Mouse (Mus musculus) kidney, postnatal 10 days (tissue): ENCODE measurements around the gene Bpifc.

Experiments used
- DNase-seq: peaks from one replicate; pipeline ENCODE4 v3.0.0; 2021; ENCODE audit warnings: mixed read lengths

The Bpifc gene

DNA sequence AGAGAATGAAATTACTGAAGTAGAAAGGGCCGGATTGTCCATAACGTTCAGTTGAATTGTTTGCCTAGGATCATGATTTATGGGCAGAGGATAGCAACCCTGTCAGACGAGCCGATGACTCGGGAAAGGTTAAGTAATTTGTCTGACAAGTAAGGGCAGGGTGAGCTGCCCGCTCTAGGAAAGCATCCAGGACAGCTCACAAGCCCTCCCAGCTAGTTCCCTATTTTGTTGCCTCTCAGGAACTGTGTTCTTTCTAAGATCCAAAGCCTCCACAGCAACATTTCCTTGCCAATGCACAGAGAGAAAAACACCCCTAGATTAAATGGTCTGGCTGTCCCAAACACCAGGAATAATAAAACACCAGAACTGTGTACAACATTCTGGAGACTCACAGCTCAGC lies 1.1 kb downstream of the Bpifc start:
- DNase-seq = no peak

DNA sequence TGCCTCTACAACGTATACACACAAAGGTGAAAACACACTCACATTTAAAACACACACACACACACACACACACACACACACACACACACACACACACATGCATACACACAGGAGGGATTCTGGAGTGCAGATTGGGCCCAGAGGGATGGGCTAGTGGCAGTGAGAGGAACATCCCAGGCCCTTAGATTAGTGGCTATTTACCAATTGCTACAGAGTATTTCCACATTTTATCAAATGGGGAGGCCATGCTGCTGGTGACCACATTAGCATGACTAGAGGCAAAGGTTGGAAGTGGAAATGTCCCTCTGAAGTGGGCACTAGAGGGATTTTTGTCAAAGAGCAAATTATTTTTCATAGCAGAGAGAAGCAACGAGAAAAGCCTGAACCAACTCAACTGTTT lies 2.0 kb downstream of the Bpifc start:
- no peak for DNase-seq

DNA sequence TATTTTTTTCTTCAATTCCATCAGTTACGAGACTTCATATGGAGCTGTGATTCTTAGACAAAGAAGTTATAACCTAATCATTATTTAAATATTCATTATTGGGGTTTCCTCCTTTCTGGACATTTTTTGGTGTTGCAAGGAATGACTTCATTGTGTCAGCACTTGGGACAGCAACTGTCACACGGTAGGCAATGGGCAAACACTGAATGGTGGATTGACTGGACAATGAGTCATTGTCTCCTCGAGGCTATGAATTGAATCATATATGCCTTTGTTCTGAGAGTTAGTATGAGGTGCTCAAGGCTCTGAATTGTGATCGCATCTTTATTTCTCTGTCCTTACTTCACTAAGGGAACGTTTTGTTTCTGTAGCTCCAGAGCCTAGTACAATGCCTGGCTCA lies 5.2 kb downstream of the Bpifc start:
- DNase-seq = no peak

DNA sequence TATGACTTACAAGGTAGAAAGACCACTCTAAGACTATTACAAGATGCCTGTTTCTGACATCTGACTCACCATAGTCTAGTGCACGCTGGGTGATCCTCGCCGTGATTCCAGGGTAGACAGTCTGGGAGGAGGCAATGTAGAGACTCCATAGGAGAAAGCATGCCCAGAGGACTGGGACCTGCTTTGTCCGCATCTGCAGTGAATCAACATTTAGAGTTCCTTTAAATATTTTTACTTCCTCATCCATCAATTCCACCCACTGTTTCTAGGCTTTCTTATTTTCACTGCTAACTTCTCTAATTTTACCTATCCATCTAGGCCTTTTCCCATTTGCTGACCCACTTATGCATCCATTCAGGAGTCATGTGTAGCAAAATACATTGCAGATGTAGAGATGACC lies 11.2 kb downstream of the Bpifc start:
- DNase-seq = no peak

DNA sequence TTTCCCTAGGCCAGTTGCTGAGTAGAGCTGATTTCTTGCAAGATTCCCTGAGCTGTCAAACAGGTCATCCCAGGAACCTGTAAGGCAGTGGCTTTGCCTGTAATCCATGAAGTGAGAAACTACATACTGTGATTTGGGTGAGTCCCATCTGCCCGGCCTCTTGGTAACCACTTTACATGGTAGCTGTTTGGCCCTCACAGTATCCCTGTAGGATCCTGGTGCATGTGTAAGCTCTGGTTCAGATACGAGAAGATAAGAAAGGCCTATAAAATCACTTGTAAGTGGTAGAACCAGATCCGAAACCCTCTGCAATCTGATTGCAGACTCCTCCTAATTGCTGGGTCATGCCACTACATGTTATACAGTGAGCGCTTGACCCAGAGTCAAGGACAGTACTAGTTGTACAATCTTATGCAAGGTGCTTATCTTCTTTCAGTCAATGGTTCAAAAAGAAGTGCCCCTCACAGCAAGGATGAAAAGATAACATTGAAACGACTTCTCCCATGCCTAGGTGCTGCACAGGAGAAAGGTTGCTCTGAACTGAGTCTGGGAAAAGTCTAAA lies 17.1 kb downstream of the Bpifc start:
- DNase-seq = no peak

DNA sequence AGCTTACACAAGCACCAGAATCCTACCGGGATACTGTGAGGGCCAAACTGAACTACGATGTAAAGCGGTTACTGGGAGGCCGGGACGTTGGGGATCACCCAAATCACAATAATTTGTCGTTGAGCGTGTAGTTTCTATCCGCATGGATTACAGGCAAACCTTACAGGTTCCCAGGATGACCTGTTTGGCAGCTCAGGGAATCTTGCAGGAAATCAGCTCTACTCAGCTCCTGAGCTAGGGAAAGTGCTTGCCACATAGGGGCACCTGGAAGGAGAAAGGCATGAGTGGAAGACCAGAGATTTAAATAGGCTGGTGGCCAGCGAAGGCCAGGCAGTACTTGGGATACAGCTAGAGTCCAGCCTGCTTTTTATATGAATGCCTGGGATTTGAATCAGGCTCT lies 17.9 kb downstream of the Bpifc start:
- DNase-seq = no peak

DNA sequence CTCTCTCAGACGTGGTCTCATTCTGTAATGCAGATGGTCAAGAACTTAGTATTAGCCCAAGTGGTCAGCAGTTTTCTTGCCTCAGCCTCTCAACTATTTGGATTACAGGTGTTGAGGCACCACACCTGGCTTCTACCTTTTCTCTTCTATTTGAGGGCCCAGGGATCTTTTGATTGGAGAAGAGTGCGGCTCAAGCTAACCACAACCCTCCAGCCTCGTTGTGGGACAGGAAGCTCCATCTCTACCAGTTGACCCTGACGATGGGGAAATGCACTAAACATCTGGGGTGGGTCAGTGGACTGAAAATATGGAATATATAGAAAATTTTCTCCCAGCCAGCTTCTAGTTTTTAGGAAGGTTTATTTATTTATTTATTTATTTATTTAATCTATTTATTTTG lies 19.3 kb downstream of the Bpifc start:
- DNase-seq = no peak

DNA sequence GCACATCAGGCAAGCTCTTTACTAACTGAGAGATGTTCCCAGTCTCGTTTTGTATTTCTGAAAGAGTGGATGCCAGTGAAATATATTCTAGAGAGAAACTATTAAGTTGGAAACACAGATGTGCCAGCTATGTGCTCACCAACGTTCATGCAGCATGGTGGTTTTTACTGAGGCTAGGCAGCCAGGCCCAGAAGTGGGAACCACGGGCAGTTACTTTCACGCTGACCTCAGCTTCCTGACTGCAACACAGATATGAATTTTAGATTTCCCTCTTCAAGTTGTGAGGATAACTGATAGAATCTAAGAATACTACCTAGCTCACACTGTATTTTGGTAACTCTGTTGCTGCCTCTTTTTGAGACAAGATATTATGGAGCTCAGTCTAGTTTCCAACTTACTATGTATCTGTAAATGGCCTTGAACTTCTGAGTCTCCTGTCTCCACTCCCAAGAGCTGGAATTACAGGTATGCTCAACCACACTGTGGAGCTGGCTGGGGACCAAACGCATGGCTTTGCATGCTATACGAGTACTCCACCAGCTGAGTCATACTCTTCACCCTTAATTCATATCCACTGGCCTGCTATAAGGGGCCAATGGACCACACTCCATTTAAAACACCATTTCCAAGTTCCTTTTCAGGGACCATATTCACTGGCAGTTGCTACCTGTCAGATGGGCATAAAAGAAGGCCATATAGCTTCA lies 22.1 kb downstream of the Bpifc start:
- DNase-seq = no peak

DNA sequence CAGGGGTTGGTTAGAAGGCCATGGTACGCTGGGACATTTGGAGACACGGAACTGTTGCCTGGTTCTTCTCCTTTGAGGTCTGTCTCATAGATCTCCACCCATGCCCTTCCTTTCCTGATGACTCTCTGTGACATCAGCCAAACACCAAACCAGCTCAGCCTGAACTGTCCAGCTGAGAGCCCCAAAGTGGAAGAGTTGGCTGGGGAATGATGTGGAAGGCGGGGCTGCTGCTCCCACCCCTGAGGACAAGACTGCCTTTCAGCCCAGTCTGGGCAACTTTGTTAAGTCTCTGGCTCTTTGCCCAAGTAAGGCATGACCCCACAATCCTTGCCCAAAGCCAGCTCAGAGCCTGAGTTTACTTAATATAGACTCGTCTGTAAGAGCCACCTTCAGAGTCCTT lies 38.8 kb downstream of the Bpifc start:
- DNase-seq = peak; percentile 10

DNA sequence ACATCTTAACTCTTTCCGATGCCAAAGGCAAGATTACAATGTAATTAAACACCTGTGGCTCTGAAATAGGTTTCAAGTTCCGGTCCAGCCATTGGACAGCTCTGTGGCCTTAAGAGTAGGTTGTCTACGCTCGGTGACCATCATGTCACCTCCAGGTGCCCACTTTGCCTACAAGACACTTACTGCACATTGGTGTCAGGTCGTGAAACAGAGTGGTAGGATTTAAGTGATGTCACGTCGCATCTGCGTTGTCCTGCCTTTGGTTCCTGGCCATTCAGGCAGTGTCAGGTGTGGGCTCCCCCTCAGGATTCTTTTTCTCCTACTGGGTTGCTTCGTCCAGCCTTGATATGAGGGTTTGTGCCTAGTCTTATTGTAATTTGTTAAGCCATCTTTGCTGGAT lies 39.9 kb downstream of the Bpifc start:
- DNase-seq = no peak

DNA sequence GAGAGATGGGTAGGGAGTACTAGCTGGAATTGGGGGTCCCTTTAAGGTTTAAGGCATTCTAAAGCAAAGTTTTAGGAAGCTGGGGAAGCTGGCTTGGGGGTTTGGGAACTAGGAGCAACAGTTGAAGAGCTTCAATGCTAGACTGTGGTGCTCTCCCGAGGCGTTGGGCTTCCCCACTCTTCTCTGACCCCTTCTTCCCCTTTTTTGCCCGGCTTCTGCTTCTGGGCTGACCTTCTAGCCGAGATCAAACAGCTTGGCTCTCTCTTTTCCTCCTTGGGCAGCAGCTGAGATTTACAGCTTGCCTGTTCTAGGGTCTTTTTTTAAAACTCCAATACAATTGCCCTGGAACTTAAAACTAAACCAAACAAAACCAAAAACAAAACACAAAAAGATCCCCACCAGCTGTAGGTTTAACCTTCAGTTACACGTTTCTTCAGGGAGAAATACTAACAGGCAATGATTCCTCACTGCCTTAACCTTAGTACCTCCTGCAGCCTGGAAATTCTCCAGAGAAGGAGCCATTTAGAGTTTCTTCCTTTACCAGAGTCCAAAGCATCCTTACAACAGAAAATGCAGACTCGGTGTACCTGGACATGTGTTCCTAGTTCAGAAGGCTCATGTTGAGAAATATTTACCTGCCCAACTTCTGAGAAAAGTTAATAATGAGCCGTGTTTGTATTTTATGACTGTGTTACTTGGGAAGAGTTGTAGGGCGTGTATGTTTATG lies 41.6 kb downstream of the Bpifc start:
- DNase-seq = no peak

DNA sequence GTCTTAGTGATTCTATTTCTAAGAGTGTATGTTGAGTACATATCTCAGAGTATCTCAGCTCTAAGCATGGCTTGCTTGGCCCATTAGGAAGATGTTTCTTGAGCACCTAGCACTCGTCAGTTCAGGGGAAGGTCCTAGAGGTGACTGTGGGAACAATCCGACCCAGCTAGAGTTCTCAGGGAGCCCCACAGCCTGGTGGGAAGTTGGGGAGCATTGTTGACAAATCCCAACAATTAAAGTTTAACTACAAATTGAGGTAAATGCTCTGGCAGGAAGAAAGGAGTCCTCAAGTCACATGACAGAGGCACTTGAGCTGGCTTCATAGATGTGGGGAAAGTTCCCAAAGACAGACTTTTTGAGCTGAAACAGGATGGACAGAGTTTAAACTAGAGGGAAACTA lies 43.0 kb downstream of the Bpifc start:
- DNase-seq = no peak

DNA sequence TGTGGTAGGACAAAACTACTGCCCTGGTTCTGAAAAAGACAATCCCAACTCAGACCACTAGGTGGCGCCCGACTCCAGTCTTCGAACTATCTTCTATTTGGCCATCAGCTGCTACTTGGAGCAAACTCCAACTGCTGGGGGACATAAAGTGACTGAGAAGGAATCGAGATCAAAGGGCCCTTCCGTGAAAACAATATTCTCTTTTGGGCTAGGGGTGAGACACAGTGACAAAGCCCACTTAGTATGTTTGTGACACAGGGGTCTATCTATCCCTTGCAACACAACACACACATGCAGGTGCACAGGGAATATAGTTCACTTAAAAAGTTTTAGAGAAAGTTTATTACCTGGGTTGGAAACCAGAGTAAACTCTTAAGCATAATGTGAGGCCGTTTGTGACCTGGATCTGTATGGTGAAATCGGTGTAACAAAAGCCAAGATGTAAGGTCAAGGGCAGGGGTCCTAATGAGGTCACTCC lies 43.5 kb downstream of the Bpifc start:
- peak; percentile 91 for DNase-seq

DNA sequence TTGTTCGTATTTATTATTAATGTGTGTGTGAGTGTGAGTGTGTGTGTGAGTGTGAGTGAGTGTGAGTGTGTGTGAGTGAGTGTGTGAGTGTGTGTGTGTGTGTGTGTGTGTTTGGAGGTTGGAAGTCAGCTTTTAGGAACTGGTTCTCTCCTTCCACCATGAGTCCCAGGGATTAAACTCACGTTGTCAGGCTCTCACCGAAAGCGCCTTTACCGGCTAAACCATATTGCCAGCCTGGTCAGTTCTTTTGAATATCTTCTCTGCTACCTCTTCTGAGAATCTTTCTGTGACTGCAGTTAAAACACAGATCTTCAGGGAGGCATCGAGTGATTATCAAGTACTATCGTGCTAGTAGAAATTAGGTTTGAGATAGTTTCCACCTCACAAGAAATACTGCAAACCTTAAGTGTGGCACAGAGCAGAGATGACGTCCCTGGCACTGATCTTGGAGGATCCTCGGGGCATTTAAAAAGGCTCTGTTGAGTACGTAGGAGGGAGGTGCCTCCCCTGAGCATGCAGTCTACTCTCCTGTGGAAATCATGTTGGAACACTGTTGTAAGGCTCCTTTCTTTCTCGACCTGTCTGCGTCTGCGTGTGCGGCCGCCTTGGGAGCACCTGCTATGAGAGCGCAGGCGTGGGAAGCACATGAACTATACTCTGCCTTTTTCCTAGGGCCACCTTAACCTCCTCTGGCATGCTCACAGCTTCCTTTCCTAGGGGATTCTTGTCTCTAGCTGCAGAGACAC lies 44.1 kb downstream of the Bpifc start:
- no peak for DNase-seq

DNA sequence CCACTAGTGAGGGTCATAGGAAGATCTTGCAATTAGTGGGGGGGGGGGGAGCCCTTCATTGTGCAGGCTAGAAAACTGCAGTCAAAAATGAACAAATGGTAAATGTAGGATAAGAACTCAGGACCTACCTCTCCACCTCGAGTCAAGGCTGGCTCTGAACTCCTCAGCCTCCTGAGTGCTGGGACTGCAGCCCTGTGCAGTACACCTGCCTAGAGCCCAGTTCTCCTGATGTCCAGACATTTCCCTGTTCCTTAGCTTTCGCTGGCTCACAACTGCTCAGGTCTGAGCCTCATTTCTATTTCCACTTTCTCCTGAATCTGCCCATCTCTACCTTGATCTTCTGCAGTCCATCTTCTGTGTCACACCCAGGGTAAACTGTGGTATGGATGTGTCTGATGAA lies 45.2 kb downstream of the Bpifc start:
- DNase-seq = no peak

DNA sequence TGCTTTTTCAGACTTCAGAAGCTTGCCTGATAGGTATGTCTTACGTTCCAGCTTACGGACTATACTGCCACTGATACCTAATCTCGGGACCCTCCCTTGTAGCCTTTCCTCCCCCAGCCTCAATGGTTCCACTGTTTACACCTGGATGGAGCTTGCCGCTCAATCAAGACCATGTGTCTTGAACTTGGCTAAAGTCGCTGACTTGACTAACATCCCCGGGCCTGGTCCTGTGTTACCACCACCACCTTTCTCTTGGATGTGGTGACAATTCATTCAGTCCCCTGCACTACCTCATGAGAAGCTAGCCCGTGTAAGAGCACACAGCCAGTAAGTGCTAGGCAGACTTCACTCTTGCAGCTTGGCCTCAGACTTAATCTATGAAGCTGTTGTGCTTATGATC lies 47.4 kb downstream of the Bpifc start:
- DNase-seq = no peak

DNA sequence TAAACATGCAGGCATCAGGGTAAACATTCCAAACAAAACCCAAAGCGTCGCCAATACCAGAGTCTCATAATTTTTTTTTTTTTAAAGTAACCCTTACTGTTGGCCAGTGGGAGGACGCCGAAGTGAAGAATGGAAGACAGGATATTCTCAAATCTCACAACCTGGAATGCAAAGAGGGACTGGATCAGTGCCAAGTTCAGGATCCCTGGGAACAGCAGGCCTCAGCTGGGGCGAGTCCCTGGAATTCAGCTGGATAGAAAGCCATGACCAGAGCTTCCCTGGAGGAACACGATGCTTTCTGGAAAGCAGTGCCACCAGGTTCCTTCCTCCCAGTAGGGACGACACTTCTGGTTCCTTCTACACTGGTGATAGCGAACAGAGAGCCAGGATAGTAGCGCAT lies 48.8 kb downstream of the Bpifc start:
- DNase-seq = peak; percentile 23

DNA sequence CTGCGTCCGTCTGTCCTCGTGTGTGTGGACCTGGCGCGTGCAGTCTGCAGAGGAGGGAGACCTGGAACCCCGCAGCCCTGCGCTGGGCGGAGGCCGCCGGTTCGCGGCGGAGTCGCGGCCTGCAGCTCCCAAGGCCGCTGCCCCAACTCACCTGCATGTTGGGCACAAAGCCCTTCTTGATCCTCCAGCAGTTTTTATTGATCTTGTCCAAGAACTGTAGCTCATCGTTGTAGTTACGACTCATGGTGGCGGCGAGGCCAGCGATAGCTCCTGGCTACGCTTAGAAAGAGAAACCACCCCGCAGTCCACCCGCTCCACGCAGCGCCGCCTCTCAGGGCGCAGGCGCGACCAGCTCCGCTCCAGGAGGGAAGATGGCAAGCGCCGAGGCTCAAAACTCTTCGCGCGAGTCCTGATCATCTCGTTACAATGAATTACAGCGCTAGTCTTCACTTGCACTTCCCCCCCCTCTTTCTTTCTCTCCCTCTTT lies 54.2 kb downstream of the Bpifc start, which contains the start of gene Rtcb:
Gene Rtcb, minus strand, starts transcription at position 360 of the 487 bp plus-strand sequence.
- DNase-seq = peak; percentile 98

DNA sequence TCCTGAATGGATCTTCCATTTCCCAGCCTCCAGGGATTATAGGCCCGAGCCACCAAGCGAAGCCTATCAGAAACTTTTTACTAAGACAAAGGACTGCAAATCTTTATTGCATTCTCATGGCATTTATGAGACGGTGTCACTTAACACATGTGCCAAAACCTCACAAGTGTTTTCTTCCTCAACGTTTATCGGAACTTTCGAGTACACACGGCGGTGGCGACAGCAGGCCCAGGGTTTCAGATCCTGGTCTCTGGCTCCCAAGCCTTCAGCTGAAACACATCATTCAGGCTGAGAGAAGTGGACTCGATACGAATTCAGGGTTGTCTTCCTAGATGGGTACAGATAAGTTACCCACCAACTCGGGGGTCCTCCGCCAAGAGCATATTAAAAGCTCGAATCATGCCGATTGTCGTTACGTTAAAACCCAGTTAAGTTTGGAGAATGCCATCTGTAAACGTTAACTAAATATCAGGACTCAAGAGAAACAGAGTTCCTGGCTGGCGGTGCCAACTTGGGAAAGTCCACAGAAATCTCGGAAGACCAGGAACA lies 54.8 kb downstream of the Bpifc start:
- DNase-seq = no peak

DNA sequence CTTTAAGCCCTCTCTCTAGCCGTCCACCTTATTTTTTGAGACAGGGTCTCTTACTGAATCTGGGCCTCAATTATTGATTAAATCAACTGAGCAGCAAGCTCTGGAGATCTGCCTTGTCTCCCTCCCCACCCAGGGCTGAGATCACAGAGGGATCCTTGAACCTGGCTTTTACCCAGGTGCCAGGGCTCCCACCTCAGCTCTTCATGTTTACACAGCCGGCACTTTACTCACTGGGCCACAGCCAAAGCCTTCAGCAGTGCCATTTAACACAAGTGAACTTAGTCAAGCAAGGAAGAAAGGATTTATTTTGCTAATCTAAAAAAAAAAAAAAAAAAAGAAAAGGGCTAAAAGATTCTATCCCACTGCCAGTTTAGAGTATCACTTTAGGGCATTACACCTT lies 57.3 kb downstream of the Bpifc start:
- DNase-seq = peak; percentile 11

DNA sequence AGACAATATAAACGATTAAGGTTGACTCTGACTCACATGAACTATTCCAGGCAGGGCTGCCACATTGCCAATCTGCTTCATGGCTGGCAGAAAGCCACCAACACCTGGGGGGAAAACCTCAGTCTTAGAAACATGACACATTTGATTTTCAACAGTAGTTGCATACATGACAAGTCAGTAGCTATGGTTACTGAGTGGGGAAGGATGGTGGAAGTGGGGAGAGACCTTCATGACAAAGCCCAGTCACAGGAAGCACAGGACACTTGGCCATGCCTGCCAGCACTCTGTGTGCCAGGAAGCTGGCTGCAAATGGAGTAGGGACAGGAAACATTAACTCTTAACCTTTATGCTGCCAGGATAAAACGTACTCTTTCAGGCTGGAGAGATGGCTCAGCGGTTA lies 58.3 kb downstream of the Bpifc start:
- DNase-seq = peak; percentile 25

DNA sequence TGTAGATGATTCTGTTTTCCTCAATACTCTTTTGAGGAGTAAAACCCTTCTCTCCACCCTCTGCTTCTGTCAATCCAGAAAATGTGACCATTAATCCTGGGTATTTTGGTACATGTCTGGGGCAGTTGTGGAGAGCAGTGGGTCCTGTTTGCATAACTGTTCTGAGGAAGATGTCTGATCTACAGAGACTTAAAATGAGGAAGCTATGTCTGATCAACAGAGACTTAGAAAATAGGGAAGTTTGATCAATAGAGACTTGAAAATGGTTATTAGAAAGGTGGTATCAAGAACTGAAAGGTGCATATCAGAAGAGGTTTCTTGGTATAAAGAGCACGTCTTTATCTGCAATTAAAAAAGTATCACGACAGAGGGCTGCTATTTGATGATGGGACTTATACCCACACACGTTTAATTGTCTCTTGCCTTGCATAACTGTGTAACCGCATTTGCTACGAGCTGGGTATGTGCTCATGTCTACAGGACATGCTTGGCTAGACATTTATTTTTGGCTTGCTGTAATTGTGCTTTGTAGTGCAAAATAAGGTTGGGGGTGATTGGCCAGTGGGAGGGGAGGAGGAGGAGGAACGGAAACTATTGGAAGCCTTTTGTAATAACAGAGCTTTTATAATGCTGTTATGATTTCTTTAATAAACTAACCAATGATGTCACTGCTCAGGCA lies 59.8 kb downstream of the Bpifc start:
- no peak for DNase-seq
